Mouse (Mus musculus) MEL (cell line): Measurements from ENCODE around the gene Eprs.

ENCODE experiments used
- CTCF ChIP-seq, 3 experiments: IDR thresholded peaks in 2 of 3; conservative IDR thresholded peaks in 1 of 3; 2 replicates each; pipeline ENCODE4 v1.5.1; 2011 to 2012; ENCODE audit warnings: low read length in 3 of 3, low read depth in 2 of 3, mild to moderate bottlenecking in 2 of 3, improper control_type of control experiment in 1 of 3, inconsistent platforms in 1 of 3, mixed read lengths in 1 of 3, moderate library complexity in 1 of 3; ENCODE audit not compliant: control insufficient read depth in 1 of 3, insufficient read depth in 1 of 3, poor library complexity in 1 of 3, severe bottlenecking in 1 of 3
- E2F4 ChIP-seq: IDR thresholded peaks from 2 replicates; pipeline ENCODE4 v1.6.1; 2011; ENCODE audit warnings: low read depth, low read length, improper control_type of control experiment, borderline replicate concordance
- ELF1 ChIP-seq: IDR thresholded peaks from 2 replicates; pipeline ENCODE4 v1.6.1; 2014; ENCODE audit warnings: low read depth, mild to moderate bottlenecking, inconsistent platforms, low read length, improper control_type of control experiment, moderate library complexity
- JUND ChIP-seq: IDR thresholded peaks from 2 replicates; pipeline ENCODE4 v1.6.1; 2011; ENCODE audit warnings: low read depth, mild to moderate bottlenecking, improper control_type of control experiment, low read length
- MYC ChIP-seq: IDR thresholded peaks from 2 replicates; pipeline ENCODE4 v1.6.1; 2011; ENCODE audit warnings: low read depth, mild to moderate bottlenecking, low read length, improper control_type of control experiment, moderate library complexity
- POLR2A ChIP-seq, 2 experiments: IDR thresholded peaks; 2 replicates each; pipeline ENCODE4 v1.6.1; 2011 to 2012; ENCODE audit warnings: low read length in 2 of 2, mild to moderate bottlenecking in 2 of 2, control low read depth in 1 of 2, improper control_type of control experiment in 1 of 2, low read depth in 1 of 2, moderate library complexity in 1 of 2; ENCODE audit not compliant: control insufficient read depth in 1 of 2, insufficient read depth in 1 of 2, poor library complexity in 1 of 2
- UBTF ChIP-seq: IDR thresholded peaks from 2 replicates; pipeline ENCODE4 v1.6.1; 2012; ENCODE audit warnings: low read depth, mild to moderate bottlenecking, inconsistent platforms, low read length, improper control_type of control experiment, moderate library complexity, borderline replicate concordance; ENCODE audit not compliant: insufficient read depth
- USF1 ChIP-seq: IDR thresholded peaks from 2 replicates; pipeline ENCODE4 v1.6.1; 2014; ENCODE audit warnings: low read depth, mild to moderate bottlenecking, inconsistent platforms, low read length, improper control_type of control experiment, moderate library complexity
- ZC3H11A ChIP-seq: IDR thresholded peaks from 2 replicates; pipeline ENCODE4 v1.6.1; 2012; ENCODE audit warnings: low read depth, mild to moderate bottlenecking, inconsistent platforms, low read length, improper control_type of control experiment

- no peak for TF ChIP-seq CTCF (IDR thresholded peaks at IDR 0.05 in 2 of 3, conservative IDR thresholded peaks at IDR 0.05 in 1 of 3; ENCODE audit: control insufficient read depth in 1 of 3, insufficient read depth in 1 of 3, low read depth in 2 of 3, low read length in 3 of 3, poor library complexity in 1 of 3, severe bottlenecking in 1 of 3)
- no peak for TF ChIP-seq MYC
- TF ChIP-seq E2F4 = no peak
- no peak for TF ChIP-seq ZC3H11A
- TF ChIP-seq POLR2A (IDR thresholded peaks at IDR 0.05; ENCODE audit: control insufficient read depth in 1 of 2, insufficient read depth in 1 of 2, low read depth in 1 of 2, low read length in 2 of 2, poor library complexity in 1 of 2) = no peak
- TF ChIP-seq UBTF = no peak
- TF ChIP-seq USF1 = no peak
- TF ChIP-seq ELF1 = no peak
- TF ChIP-seq JUND = no peak
Measured at GRCm38 (mm10) chr1:185426583-185426982, 63.7 kb downstream of the Eprs start.
